Mouse (Mus musculus): ENCODE measurements around the gene Daxx. TPM values are rescaled to one million over a fixed set of nuclear protein-coding genes. Genes with fewer than 3 reads are reported as not detected.

Gene Daxx
- polyA plus RNA-seq, 1 experiment from 2014 or later = 73.1 TPM

GRCm38 (mm10) chr17:33908331-33909076 is 710 bp upstream of the Daxx start:
- peak overlapping the region; percentile 92 for H3K27ac ChIP-seq
- peaks cover 32% of the 10 kb centered on the region for H3K36me3 ChIP-seq
- DNase-seq (ENCODE audit: low spot score) = peak; percentile 50
- WGBS = under 1% methylated on average over 44 of the region's 44 CpGs
- peak overlapping the region; percentile 95 for H3K4me3 ChIP-seq
- H3K9me3 ChIP-seq = no peaks in the 10 kb centered on the region
- H3K27me3 ChIP-seq (ENCODE audit: insufficient read depth, poor library complexity, severe bottlenecking) = no peaks in the 10 kb centered on the region
- H3K4me1 ChIP-seq (replicated peaks) = peaks cover 39% of the 10 kb centered on the region

DNA sequence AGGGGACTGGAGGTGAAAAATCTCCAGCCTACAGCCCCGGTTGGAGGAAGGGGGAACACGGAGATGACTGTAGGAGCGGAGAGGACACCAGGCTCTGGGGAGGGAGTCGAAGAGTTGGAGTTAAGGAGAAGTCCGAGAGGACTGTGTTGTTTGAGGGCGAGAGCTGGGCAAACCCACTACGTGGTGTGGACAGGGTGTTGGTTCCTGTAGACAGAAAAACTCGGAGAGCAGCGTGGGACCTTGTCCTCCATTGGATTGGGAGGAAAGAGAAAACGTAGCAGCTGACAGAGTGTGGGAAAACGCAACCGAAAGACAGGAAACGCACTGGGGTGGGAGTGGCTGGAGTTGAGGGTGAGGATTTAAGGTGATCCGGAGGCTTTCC is 646 bp downstream of the Daxx start:
- Histone ChIP-seq H3K27ac (peak overlapping the region; percentile 92), H3K27me3 (ENCODE audit: insufficient read depth, poor library complexity, severe bottlenecking) (no peaks in the 10 kb centered on the region), H3K36me3 (peaks cover 46% of the 10 kb centered on the region), H3K4me3 (peak overlapping the region; percentile 95), H3K4me1 (replicated peaks) (peaks cover 41% of the 10 kb centered on the region), H3K9me3 (no peaks in the 10 kb centered on the region)
- no peak for DNase-seq (ENCODE audit: low spot score)
- WGBS = under 1% methylated on average over 14 of the region's 14 CpGs

GRCm38 (mm10) chr17:33910346-33911051 is 1.3 kb downstream of the Daxx start:
- H3K4me3 ChIP-seq = peak overlapping the region; percentile 95
- H3K4me1 ChIP-seq (replicated peaks) = peaks cover 47% of the 10 kb centered on the region
- peaks cover 50% of the 10 kb centered on the region for H3K36me3 ChIP-seq
- WGBS = 55% methylated on average over 11 of the region's 11 CpGs
- peak overlapping the region; percentile 92; the same call in 1 of the 2 replicates for H3K27ac ChIP-seq
- H3K9me3 ChIP-seq = no peaks in the 10 kb centered on the region
- DNase-seq (ENCODE audit: low spot score) = no peak
- no peaks in the 10 kb centered on the region for H3K27me3 ChIP-seq (ENCODE audit: insufficient read depth, poor library complexity, severe bottlenecking)

DNA sequence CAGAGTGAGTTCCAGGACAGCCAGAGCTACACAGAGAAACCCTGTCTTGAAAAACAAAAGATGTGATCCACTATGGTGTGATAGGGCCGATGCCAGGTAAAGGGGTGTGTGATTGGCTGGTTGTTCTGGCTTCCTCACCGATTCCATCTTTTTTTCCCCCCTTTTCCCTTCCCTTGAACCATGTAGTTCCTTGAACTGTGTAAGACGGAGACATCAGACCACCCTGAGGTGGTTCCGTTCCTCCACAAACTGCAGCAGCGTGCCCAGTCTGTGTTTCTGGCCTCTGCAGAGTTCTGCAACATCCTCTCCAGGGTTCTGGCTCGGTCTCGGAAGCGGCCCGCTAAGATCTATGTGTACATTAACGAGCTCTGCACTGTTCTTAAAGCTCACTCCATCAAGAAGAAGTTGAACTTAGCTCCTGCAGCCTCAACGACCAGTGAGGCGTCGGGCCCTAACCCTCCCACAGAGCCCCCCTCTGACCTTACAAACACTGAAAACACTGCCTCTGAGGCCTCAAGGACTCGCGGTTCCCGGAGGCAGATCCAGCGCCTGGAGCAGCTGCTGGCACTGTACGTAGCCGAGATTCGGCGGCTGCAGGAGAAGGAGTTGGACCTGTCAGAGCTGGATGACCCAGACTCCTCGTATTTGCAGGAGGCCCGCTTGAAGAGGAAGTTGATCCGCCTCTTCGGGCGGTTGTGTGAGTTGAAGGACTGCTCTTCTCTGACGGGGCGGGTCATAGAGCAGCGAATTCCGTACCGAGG is 2.0 kb downstream of the Daxx start:
- no peak for DNase-seq (ENCODE audit: low spot score)
- Histone ChIP-seq H3K4me1 (replicated peaks) (peaks cover 51% of the 10 kb centered on the region), H3K27me3 (ENCODE audit: insufficient read depth, poor library complexity, severe bottlenecking) (no peaks in the 10 kb centered on the region), H3K9me3 (no peaks in the 10 kb centered on the region), H3K27ac (no peak overlapping the region), H3K36me3 (peaks cover 50% of the 10 kb centered on the region), H3K4me3 (peak overlapping the region; percentile 7; the same call in 1 of the 2 replicates)
- WGBS = 94% methylated on average over 31 of the region's 31 CpGs

DNA sequence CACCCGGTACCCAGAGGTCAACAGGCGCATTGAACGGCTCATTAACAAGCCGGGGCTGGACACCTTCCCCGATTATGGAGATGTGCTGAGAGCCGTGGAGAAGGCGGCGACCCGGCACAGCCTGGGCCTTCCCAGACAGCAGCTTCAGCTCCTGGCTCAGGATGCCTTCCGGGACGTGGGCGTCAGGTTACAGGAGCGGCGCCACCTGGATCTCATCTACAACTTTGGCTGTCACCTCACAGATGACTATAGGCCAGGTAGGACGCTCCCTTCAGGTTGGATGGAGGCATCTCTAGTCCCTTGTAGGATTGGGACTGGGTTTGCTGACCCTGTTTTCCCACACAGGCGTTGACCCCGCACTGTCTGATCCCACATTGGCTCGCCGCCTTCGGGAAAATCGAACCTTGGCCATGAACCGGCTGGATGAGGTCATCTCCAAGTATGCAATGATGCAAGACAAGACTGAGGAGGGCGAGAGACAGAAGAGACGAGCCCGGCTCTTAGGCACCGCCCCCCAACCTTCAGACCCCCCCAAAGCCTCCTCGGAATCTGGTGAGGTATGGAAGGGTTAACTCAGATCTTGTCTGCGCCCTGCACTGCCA is 2.7 kb downstream of the Daxx start:
- H3K9me3 ChIP-seq = no peaks in the 10 kb centered on the region
- H3K4me3 ChIP-seq = peak overlapping the region; percentile 5; the same call in 1 of the 2 replicates
- WGBS = 89% methylated on average over 28 of the region's 28 CpGs
- H3K36me3 ChIP-seq = peaks cover 52% of the 10 kb centered on the region
- no peak for DNase-seq (ENCODE audit: low spot score)
- H3K27ac ChIP-seq = no peak overlapping the region
- H3K27me3 ChIP-seq (ENCODE audit: insufficient read depth, poor library complexity, severe bottlenecking) = no peaks in the 10 kb centered on the region
- peaks cover 58% of the 10 kb centered on the region for H3K4me1 ChIP-seq (replicated peaks)

DNA sequence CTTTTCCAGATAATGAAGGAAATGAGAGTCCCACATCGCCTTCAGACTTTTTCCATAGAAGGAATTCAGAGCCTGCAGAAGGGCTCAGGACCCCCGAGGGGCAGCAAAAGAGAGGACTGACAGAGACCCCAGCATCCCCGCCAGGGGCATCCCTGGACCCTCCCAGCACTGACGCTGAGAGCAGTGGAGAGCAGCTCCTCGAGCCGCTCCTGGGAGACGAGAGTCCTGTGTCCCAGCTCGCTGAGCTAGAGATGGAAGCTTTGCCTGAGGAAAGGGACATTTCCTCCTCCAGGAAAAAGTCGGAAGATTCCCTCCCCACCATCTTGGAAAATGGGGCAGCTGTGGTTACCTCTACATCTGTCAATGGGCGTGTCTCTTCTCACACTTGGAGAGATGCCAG is 4.0 kb downstream of the Daxx start:
- Histone ChIP-seq H3K4me1 (replicated peaks) (peaks cover 64% of the 10 kb centered on the region), H3K27ac (no peak overlapping the region), H3K36me3 (peaks cover 65% of the 10 kb centered on the region), H3K27me3 (ENCODE audit: insufficient read depth, poor library complexity, severe bottlenecking) (0 out of 2 replicates have a peak, but pooled peaks cover 10% of the 10 kb centered on the region), H3K9me3 (0 out of 2 replicates have a peak, but pooled peaks cover 2% of the 10 kb centered on the region), H3K4me3 (no peak overlapping the region)
- 93% methylated on average over 10 of the region's 10 CpGs for WGBS
- no peak for DNase-seq (ENCODE audit: low spot score)

GRCm38 (mm10) chr17:33913905-33914304 is 4.7 kb downstream of the Daxx start:
- no peak for DNase-seq (ENCODE audit: low spot score)
- Histone ChIP-seq H3K27ac (no peak overlapping the region), H3K9me3 (0 out of 2 replicates have a peak, but pooled peaks cover 2% of the 10 kb centered on the region), H3K36me3 (peaks cover 70% of the 10 kb centered on the region), H3K27me3 (ENCODE audit: insufficient read depth, poor library complexity, severe bottlenecking) (0 out of 2 replicates have a peak, but pooled peaks cover 16% of the 10 kb centered on the region), H3K4me3 (0 out of 2 replicates have a peak overlapping the region, but pooled peaks have one; percentile 2), H3K4me1 (replicated peaks) (peaks cover 64% of the 10 kb centered on the region)
- 93% methylated on average over 8 of the region's 8 CpGs for WGBS

- H3K9me3 ChIP-seq = 0 out of 2 replicates have a peak, but pooled peaks cover 2% of the 10 kb centered on the region
- no peak for DNase-seq (ENCODE audit: low spot score)
- WGBS = 69% methylated on average over 13 of the region's 13 CpGs
- no peak overlapping the region for H3K27ac ChIP-seq
- H3K4me1 ChIP-seq (replicated peaks) = peaks cover 70% of the 10 kb centered on the region
- H3K36me3 ChIP-seq = peaks cover 70% of the 10 kb centered on the region
- 0 out of 2 replicates have a peak, but pooled peaks cover 17% of the 10 kb centered on the region for H3K27me3 ChIP-seq (ENCODE audit: insufficient read depth, poor library complexity, severe bottlenecking)
- peak overlapping the region; percentile 79 for H3K4me3 ChIP-seq
These were observed 5.8 kb downstream of the Daxx start for GRCm38 (mm10) chr17:33914969-33915391.

GRCm38 (mm10) chr17:33915671-33916250 is 6.5 kb downstream of the Daxx start, which contains the start of the genes Tapbp and Zbtb22:
Gene Tapbp (plus strand): TSS chr17:33915899.
Gene Zbtb22 (plus strand): TSS chr17:33915904.
- under 1% methylated on average over 34 of the region's 34 CpGs for WGBS
- Histone ChIP-seq H3K27ac (peak within 1 kb of the TSS; percentile 96), H3K36me3 (peaks cover 65% of the 10 kb centered on the region), H3K4me3 (peak within 1 kb of the TSS; percentile 79), H3K4me1 (replicated peaks) (peaks cover 70% of the 10 kb centered on the region), H3K9me3 (0 out of 2 replicates have a peak, but pooled peaks cover 2% of the 10 kb centered on the region), H3K27me3 (ENCODE audit: insufficient read depth, poor library complexity, severe bottlenecking) (0 out of 2 replicates have a peak, but pooled peaks cover 17% of the 10 kb centered on the region)
- peak; percentile 98 for DNase-seq (ENCODE audit: low spot score)

- WGBS = 1% methylated on average over 20 of the region's 20 CpGs
- Histone ChIP-seq H3K27ac (peak overlapping the region; percentile 96), H3K4me1 (replicated peaks) (peaks cover 74% of the 10 kb centered on the region), H3K4me3 (peak overlapping the region; percentile 79), H3K36me3 (peaks cover 60% of the 10 kb centered on the region), H3K27me3 (ENCODE audit: insufficient read depth, poor library complexity, severe bottlenecking) (0 out of 2 replicates have a peak, but pooled peaks cover 17% of the 10 kb centered on the region), H3K9me3 (0 out of 2 replicates have a peak, but pooled peaks cover 2% of the 10 kb centered on the region)
- DNase-seq (ENCODE audit: low spot score) = no peak
These were observed 7.1 kb downstream of the Daxx start for GRCm38 (mm10) chr17:33916294-33916693.

DNA sequence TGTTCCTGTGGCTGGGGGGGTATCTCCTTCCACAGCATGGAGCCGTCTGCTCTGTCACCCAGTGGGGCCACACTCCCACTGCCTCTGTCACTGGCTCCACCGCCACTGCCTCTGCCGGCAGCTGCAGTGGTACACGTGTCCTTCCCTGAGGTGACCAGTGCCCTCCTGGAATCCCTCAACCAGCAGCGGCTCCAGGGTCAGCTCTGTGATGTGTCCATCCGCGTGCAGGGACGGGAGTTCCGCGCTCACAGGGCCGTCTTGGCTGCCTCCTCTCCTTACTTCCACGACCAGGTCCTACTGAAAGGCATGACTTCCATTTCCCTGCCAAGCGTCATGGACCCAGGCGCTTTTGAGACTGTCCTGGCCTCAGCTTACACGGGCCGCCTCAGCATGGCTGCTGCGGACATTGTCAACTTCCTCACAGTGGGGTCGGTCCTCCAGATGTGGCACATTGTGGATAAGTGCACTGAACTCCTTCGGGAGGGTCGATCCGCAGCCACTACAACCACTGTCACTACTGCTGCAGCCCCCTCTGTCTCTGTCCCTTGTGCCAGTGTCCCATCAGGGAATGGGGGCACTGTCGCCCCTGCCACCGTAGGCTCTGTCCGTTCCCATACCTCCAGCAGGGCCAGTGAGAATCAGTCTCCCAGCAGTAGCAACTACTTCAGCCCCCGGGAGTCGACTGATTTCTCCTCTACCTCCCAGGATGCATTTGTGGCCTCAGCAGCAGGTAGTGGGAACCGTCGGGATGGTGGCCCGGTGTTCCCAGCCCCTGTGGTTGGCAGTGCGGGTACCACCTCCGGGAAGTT is 7.8 kb downstream of the Daxx start:
- Histone ChIP-seq H3K4me3 (peak overlapping the region; percentile 79), H3K9me3 (0 out of 2 replicates have a peak, but pooled peaks cover 2% of the 10 kb centered on the region), H3K27ac (peak overlapping the region; percentile 46; the same call in 1 of the 2 replicates), H3K36me3 (peaks cover 52% of the 10 kb centered on the region), H3K4me1 (replicated peaks) (peaks cover 71% of the 10 kb centered on the region), H3K27me3 (ENCODE audit: insufficient read depth, poor library complexity, severe bottlenecking) (0 out of 2 replicates have a peak, but pooled peaks cover 17% of the 10 kb centered on the region)
- DNase-seq (ENCODE audit: low spot score) = no peak
- 74% methylated on average over 31 of the region's 31 CpGs for WGBS
